In the genomic region with DNA sequence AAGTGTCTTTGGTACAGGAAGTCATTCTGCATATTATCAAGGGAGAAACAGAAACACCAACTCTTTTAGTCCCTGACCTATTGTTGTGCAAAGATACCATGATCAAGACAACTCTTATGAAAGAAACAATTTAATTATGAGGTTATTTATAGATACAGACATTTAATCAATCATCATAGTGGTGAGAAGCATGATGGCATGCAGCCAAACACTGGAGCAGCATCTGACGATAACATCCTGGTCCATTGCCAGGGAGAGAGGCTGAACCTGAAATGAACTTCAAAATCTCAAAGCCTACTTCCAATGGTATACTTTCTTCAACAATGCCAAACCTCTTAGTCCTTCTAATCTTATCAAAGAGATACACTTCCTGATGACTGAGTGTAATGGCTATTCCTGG, we compare ENCODE assay signal across 21 mouse cellular contexts.
"Had no signal": no experiment of that assay in that cellular context is flagged by ENCODE, and none has a peak within 500 bp of the region (broad histone marks: within the 10 kb centered on the region; RNA-seq: fewer than 3 reads in every experiment).

No protein-coding gene starts in this region.

- H3K4me1 ChIP-seq: limb, embryonic 12.5 days; limb, embryonic 15.5 days; lung, embryonic 15.5 days; midbrain, embryonic 12.5 days; midbrain, embryonic 15.5 days; neural tube, embryonic 12.5 days; neural tube, embryonic 15.5 days had no signal

- H3K9ac ChIP-seq: limb, embryonic 12.5 days; limb, embryonic 15.5 days; liver, embryonic 14.5 days; liver, postnatal 0 days; lung, embryonic 15.5 days; midbrain, embryonic 12.5 days; midbrain, embryonic 15.5 days; neural tube, embryonic 12.5 days; neural tube, embryonic 15.5 days had no signal

- H3K27ac ChIP-seq: kidney, postnatal 0 days; layer of hippocampus, adult 2 months; limb, embryonic 12.5 days; limb, embryonic 15.5 days; liver, embryonic 14.5 days; lung, embryonic 15.5 days; midbrain, embryonic 12.5 days; midbrain, embryonic 15.5 days; neural tube, embryonic 12.5 days; neural tube, embryonic 15.5 days had no signal

- H3K4me2 ChIP-seq: limb, embryonic 12.5 days; limb, embryonic 15.5 days; liver, embryonic 11.5 days; lung, embryonic 15.5 days; midbrain, embryonic 12.5 days; midbrain, embryonic 15.5 days; neural tube, embryonic 12.5 days; neural tube, embryonic 15.5 days had no signal

- H3K4me3 ChIP-seq: layer of hippocampus, adult 2 months; limb, embryonic 12.5 days; limb, embryonic 15.5 days; lung, embryonic 15.5 days; midbrain, embryonic 12.5 days; midbrain, embryonic 15.5 days; neural tube, embryonic 12.5 days; neural tube, embryonic 15.5 days had no signal

- DNase-seq: kidney, adult 18-20 months; kidney, postnatal 25 days; layer of hippocampus, adult 9-11 months; liver, postnatal 0 days; lung, postnatal 14 days; lung, postnatal 4 days; right cerebral cortex, adult 18-20 months; right cerebral cortex, postnatal 25 days; thymus, adult 18-20 months; thymus, postnatal 36 days had no signal

- H3K9me3 ChIP-seq: limb, embryonic 12.5 days; limb, embryonic 15.5 days; lung, embryonic 15.5 days; midbrain, embryonic 12.5 days; midbrain, embryonic 15.5 days; neural tube, embryonic 12.5 days; neural tube, embryonic 15.5 days had no signal

- ATAC-seq: liver, postnatal 0 days; midbrain, embryonic 15.5 days had no signal

- H3K36me3 ChIP-seq: limb, embryonic 12.5 days; limb, embryonic 15.5 days; lung, embryonic 15.5 days; midbrain, embryonic 12.5 days; midbrain, embryonic 15.5 days; neural tube, embryonic 12.5 days; neural tube, embryonic 15.5 days had no signal

- H3K27me3 ChIP-seq: limb, embryonic 12.5 days; limb, embryonic 15.5 days; lung, embryonic 15.5 days; midbrain, embryonic 12.5 days; midbrain, embryonic 15.5 days; neural tube, embryonic 12.5 days; neural tube, embryonic 15.5 days had no signal
